Mouse (Mus musculus) embryonic facial prominence, embryonic 14.5 days (tissue): ENCODE results near the gene Dpep1. TPM values are rescaled to one million over a fixed set of nuclear protein-coding genes. Genes with fewer than 3 reads are reported as not detected.

Experiments
- ATAC-seq: fragments of 200-750 bp; cut with Nextera tagmentation; 2 replicates; pipeline ENCODE4 v1.8.0; 2017; ENCODE audit warnings: low read depth, moderate number of reproducible peaks, moderate TSS enrichment
- DNase-seq: peaks from one replicate; pipeline ENCODE4 v3.0.0-alpha.2; 2015; ENCODE audit warnings: low spot score
- H3K27ac ChIP-seq: fragments of 300-500 bp; sonication (generic); replicated peaks from 2 replicates; pipeline ENCODE4 v1.5.1; 2014; ENCODE audit warnings: low read depth, mild to moderate bottlenecking, low read length, moderate library complexity
- H3K27me3 ChIP-seq: fragments of 300-500 bp; sonication (generic); replicated peaks from 2 replicates; pipeline ENCODE4 v1.6.1; 2014; ENCODE audit warnings: low read length; ENCODE audit not compliant: control insufficient read depth, insufficient read depth
- H3K36me3 ChIP-seq: fragments of 300-500 bp; sonication (generic); 2 replicates; pipeline ENCODE4 v1.6.1; 2014; ENCODE audit warnings: low read length, mixed read lengths; ENCODE audit not compliant: control insufficient read depth, insufficient read depth
- H3K4me1 ChIP-seq: fragments of 300-500 bp; sonication (generic); 2 replicates; pipeline ENCODE4 v1.6.1; 2014; ENCODE audit warnings: antibody characterized with exemption, low read length; ENCODE audit not compliant: control insufficient read depth, insufficient read depth
- H3K4me2 ChIP-seq: fragments of 300-500 bp; sonication (generic); 2 replicates; pipeline ENCODE4 v1.6.1; 2014; ENCODE audit warnings: low read depth, mild to moderate bottlenecking, low read length, moderate library complexity, mixed read lengths
- H3K4me3 ChIP-seq: fragments of 300-500 bp; sonication (generic); 2 replicates; pipeline ENCODE4 v1.5.1; 2014; ENCODE audit warnings: low read depth, mild to moderate bottlenecking, low read length
- H3K9ac ChIP-seq: fragments of 300-500 bp; sonication (generic); 2 replicates; pipeline ENCODE4 v1.6.1; 2014; ENCODE audit warnings: low read depth, mild to moderate bottlenecking, low read length, moderate library complexity, mixed read lengths
- H3K9me3 ChIP-seq: fragments of 300-500 bp; sonication (generic); 2 replicates; pipeline ENCODE4 v1.6.1; 2016; ENCODE audit warnings: low read length; ENCODE audit not compliant: control insufficient read depth
- WGBS: fragments of 180-500 bp; shearing (Covaris S2); extraction: QIAGEN DNeasy Blood & Tissue Kit; methylation state at CpG from one replicate; pipeline ENCODE4 v1.1.7; 2014; 5-methylcytosine and 5-hydroxymethylcytosine counted together
- polyA plus RNA-seq: library from polyadenylated mRNA; unstranded; fragments of >200 nt; fragmentation: Nextera tagmentation; extraction: Ambion mirVana; gene quantifications from 2 replicates; pipeline ENCODE4 v1.2.1, GENCODE M21; 2014

The Dpep1 gene
- polyA plus RNA-seq, 1 experiment from 2014 or later = 9.2 TPM

GRCm38 (mm10) chr8:123155177-123155576 lies 30.9 kb upstream of the Dpep1 start:
- Histone ChIP-seq H3K27me3 (no peaks in the 10 kb centered on the region), H3K4me1 (peaks cover 15% of the 10 kb centered on the region; the same call in 1 of the 2 replicates), H3K4me3 (no peak overlapping the region), H3K27ac (no peak overlapping the region), H3K9me3 (no peaks in the 10 kb centered on the region), H3K4me2 (no peak overlapping the region), H3K9ac (no peak overlapping the region), H3K36me3 (no peaks in the 10 kb centered on the region)
- WGBS = 57% methylated on average over 5 of the region's 5 CpGs
- ATAC-seq = no peak
- DNase-seq = no peak

- Histone ChIP-seq H3K4me2 (no peak overlapping the region), H3K36me3 (no peaks in the 10 kb centered on the region), H3K27ac (peak overlapping the region; percentile 54), H3K9ac (no peak overlapping the region), H3K4me3 (no peak overlapping the region), H3K27me3 (no peaks in the 10 kb centered on the region), H3K9me3 (no peaks in the 10 kb centered on the region), H3K4me1 (peaks cover 15% of the 10 kb centered on the region; the same call in 1 of the 2 replicates)
- DNase-seq = peak; percentile 52
- WGBS = 69% methylated on average over 9 of the region's 9 CpGs
- peak; percentile 41; the same call in 1 of the 2 replicates for ATAC-seq
Measured at GRCm38 (mm10) chr8:123156070-123156773, 29.8 kb upstream of the Dpep1 start.

- ATAC-seq = peak; percentile 75
- Histone ChIP-seq H3K36me3 (no peaks in the 10 kb centered on the region), H3K27ac (peak within 1 kb of the TSS; percentile 53), H3K9me3 (no peaks in the 10 kb centered on the region), H3K27me3 (no peaks in the 10 kb centered on the region), H3K4me2 (peak within 1 kb of the TSS; percentile 45), H3K4me3 (peak within 1 kb of the TSS; percentile 17), H3K9ac (0 out of 2 replicates have a peak within 1 kb of the TSS, but pooled peaks have one; percentile 2), H3K4me1 (peaks cover 15% of the 10 kb centered on the region; the same call in 1 of the 2 replicates)
- DNase-seq = peak; percentile 64
- WGBS = 25% methylated on average over 13 of the region's 13 CpGs
Measured at GRCm38 (mm10) chr8:123157888-123158465, 28.1 kb upstream of the Dpep1 start, which contains the start of gene Sult5a1. Sult5a1 (minus strand) TSS chr8:123158315.

- Histone ChIP-seq H3K27ac (no peak overlapping the region), H3K4me1 (peaks cover 10% of the 10 kb centered on the region), H3K4me3 (no peak overlapping the region), H3K9ac (no peak overlapping the region), H3K27me3 (no peaks in the 10 kb centered on the region), H3K4me2 (no peak overlapping the region), H3K36me3 (no peaks in the 10 kb centered on the region), H3K9me3 (no peaks in the 10 kb centered on the region)
- ATAC-seq (no peak), DNase-seq (no peak)
- 50% methylated on average over 3 of the region's 3 CpGs for WGBS
Measured at GRCm38 (mm10) chr8:123181391-123181790, 4.7 kb upstream of the Dpep1 start.

- no peaks in the 10 kb centered on the region for H3K27me3 ChIP-seq
- H3K4me3 ChIP-seq = no peak overlapping the region
- H3K9ac ChIP-seq = no peak overlapping the region
- H3K4me2 ChIP-seq = no peak overlapping the region
- peaks cover 21% of the 10 kb centered on the region for H3K4me1 ChIP-seq
- H3K36me3 ChIP-seq = no peaks in the 10 kb centered on the region
- peak; percentile 39 for DNase-seq
- no peaks in the 10 kb centered on the region for H3K9me3 ChIP-seq
- 69% methylated on average over 2 of the region's 2 CpGs for WGBS
- H3K27ac ChIP-seq = no peak overlapping the region
- ATAC-seq = no peak
Measured at GRCm38 (mm10) chr8:123188006-123188405, 2.0 kb downstream of the Dpep1 start.

- Histone ChIP-seq H3K4me3 (no peak overlapping the region), H3K36me3 (no peaks in the 10 kb centered on the region), H3K4me1 (peaks cover 21% of the 10 kb centered on the region), H3K9me3 (no peaks in the 10 kb centered on the region), H3K4me2 (no peak overlapping the region), H3K27me3 (no peaks in the 10 kb centered on the region), H3K9ac (no peak overlapping the region), H3K27ac (no peak overlapping the region)
- DNase-seq (no peak), ATAC-seq (no peak)
- WGBS = 70% methylated on average over 7 of the region's 7 CpGs
Measured at GRCm38 (mm10) chr8:123188841-123189240, 2.8 kb downstream of the Dpep1 start.

GRCm38 (mm10) chr8:123190678-123191077 lies 4.6 kb downstream of the Dpep1 start:
- no peaks in the 10 kb centered on the region for H3K9me3 ChIP-seq
- H3K27me3 ChIP-seq = no peaks in the 10 kb centered on the region
- ATAC-seq (peak; percentile 78), DNase-seq (peak; percentile 92)
- no peak overlapping the region for H3K27ac ChIP-seq
- peak overlapping the region; percentile 35 for H3K4me2 ChIP-seq
- H3K36me3 ChIP-seq = no peaks in the 10 kb centered on the region
- no peak overlapping the region for H3K4me3 ChIP-seq
- peaks cover 18% of the 10 kb centered on the region for H3K4me1 ChIP-seq
- 2% methylated on average over 9 of the region's 9 CpGs for WGBS
- peak overlapping the region; percentile 47; the same call in 1 of the 2 replicates for H3K9ac ChIP-seq

- ATAC-seq = 0 out of 2 replicates have a peak, but pooled peaks have one; percentile 27
- no peak overlapping the region for H3K9ac ChIP-seq
- no peaks in the 10 kb centered on the region for H3K27me3 ChIP-seq
- H3K27ac ChIP-seq = no peak overlapping the region
- 0 out of 2 replicates have a peak, but pooled peaks cover 7% of the 10 kb centered on the region for H3K4me1 ChIP-seq
- no peaks in the 10 kb centered on the region for H3K9me3 ChIP-seq
- 54% methylated on average over 8 of the region's 8 CpGs for WGBS
- no peak overlapping the region for H3K4me2 ChIP-seq
- no peaks in the 10 kb centered on the region for H3K36me3 ChIP-seq
- no peak overlapping the region for H3K4me3 ChIP-seq
- peak; percentile 16 for DNase-seq
Measured at GRCm38 (mm10) chr8:123191908-123192307, 5.9 kb downstream of the Dpep1 start.
